Mouse (Mus musculus) lung, postnatal 0 days (tissue): ENCODE results near the gene St6gal1. TPM values are rescaled to one million over a fixed set of nuclear protein-coding genes. Genes with fewer than 3 reads are reported as not detected.

Source experiments
- ATAC-seq: fragments of 200-750 bp; cut with Nextera tagmentation; 2 replicates; pipeline ENCODE4 v1.8.0; 2017; ENCODE audit warnings: moderate library complexity
- DNase-seq: peaks from one replicate; pipeline ENCODE4 v3.0.0-alpha.2; 2016; ENCODE audit warnings: low spot score
- H3K27ac ChIP-seq: fragments of 300-500 bp; sonication (generic); 2 replicates; pipeline ENCODE4 v1.5.1; 2014; ENCODE audit warnings: antibody characterized with exemption, mild to moderate bottlenecking, low read length, mixed read lengths
- H3K27me3 ChIP-seq: fragments of 300-500 bp; sonication (generic); replicated peaks from 2 replicates; pipeline ENCODE4 v1.6.1; 2014; ENCODE audit warnings: low read length, mixed read lengths; ENCODE audit not compliant: insufficient read depth
- H3K36me3 ChIP-seq: fragments of 300-500 bp; sonication (generic); 2 replicates; pipeline ENCODE4 v1.6.1; 2014; ENCODE audit warnings: low read length, mixed read lengths; ENCODE audit not compliant: insufficient read depth
- H3K4me1 ChIP-seq: fragments of 300-500 bp; sonication (generic); 2 replicates; pipeline ENCODE4 v1.6.1; 2014; ENCODE audit warnings: antibody characterized with exemption, low read depth, low read length, mixed read lengths; ENCODE audit not compliant: insufficient read depth
- H3K4me2 ChIP-seq: fragments of 300-500 bp; sonication (generic); replicated peaks from 2 replicates; pipeline ENCODE4 v1.6.1; 2014; ENCODE audit warnings: low read depth, mild to moderate bottlenecking, low read length, moderate library complexity, mixed read lengths
- H3K4me3 ChIP-seq: fragments of 300-500 bp; sonication (generic); 2 replicates; pipeline ENCODE4 v1.5.1; 2014; ENCODE audit warnings: low read depth, low read length
- H3K9ac ChIP-seq: fragments of 300-500 bp; sonication (generic); replicated peaks from 2 replicates; pipeline ENCODE4 v1.6.1; 2014; ENCODE audit warnings: low read depth, mild to moderate bottlenecking
- H3K9me3 ChIP-seq: fragments of 300-500 bp; sonication (generic); 2 replicates; pipeline ENCODE4 v1.6.1; 2016; ENCODE audit warnings: low read length, mixed read lengths
- CTCF ChIP-seq: IDR thresholded peaks from 2 replicates; pipeline ENCODE4 v1.5.1; 2016; ENCODE audit warnings: antibody characterized with exemption, mild to moderate bottlenecking
- EP300 ChIP-seq: IDR thresholded peaks from 2 replicates; pipeline ENCODE4 v1.6.1; 2016; ENCODE audit warnings: antibody characterized with exemption, mild to moderate bottlenecking, control low read depth
- WGBS: fragments of 180-500 bp; shearing (Covaris S2); extraction: QIAGEN DNeasy Blood & Tissue Kit; methylation state at CpG from one replicate; pipeline ENCODE4 v1.1.7; 2014; 5-methylcytosine and 5-hydroxymethylcytosine counted together
- polyA plus RNA-seq: library from polyadenylated mRNA; unstranded; fragments of >200 nt; fragmentation: Nextera tagmentation; extraction: Ambion mirVana; gene quantifications from 2 replicates; pipeline ENCODE4 v1.2.1, GENCODE M21; 2015

The St6gal1 gene
- polyA plus RNA-seq, 1 experiment from 2014 or later, result 46.4 TPM

DNA sequence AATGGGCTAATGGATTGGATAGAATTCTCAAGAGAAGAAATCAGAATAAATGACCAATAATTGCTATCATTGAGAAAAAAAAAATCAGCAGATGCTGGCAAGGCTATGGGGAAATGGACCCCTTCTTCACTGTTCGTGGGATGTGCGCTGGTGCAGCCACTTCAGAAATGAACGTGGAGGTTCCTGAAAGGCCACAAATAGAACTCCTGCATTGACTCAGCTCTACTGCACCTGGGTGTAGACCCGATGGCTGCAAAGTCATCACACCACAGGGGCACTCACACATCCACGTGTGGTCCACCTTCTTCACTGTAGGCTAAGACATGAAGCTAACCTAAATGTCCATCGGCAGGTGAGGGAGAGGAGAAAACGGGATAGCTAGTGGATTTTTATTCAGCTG is 77.2 kb downstream of the St6gal1 start:
- ATAC-seq (no peak), DNase-seq (no peak)
- Histone ChIP-seq H3K36me3 (no peaks in the 10 kb centered on the region), H3K4me1 (peaks cover 9% of the 10 kb centered on the region; the same call in 1 of the 2 replicates), H3K27me3 (no peaks in the 10 kb centered on the region), H3K4me2 (no peak overlapping the region), H3K27ac (no peak overlapping the region), H3K9me3 (no peaks in the 10 kb centered on the region), H3K4me3 (no peak overlapping the region), H3K9ac (no peak overlapping the region)
- TF ChIP-seq EP300 (no peak), CTCF (no peak)
- WGBS, result 68% methylated on average over 7 of the region's 7 CpGs

DNA sequence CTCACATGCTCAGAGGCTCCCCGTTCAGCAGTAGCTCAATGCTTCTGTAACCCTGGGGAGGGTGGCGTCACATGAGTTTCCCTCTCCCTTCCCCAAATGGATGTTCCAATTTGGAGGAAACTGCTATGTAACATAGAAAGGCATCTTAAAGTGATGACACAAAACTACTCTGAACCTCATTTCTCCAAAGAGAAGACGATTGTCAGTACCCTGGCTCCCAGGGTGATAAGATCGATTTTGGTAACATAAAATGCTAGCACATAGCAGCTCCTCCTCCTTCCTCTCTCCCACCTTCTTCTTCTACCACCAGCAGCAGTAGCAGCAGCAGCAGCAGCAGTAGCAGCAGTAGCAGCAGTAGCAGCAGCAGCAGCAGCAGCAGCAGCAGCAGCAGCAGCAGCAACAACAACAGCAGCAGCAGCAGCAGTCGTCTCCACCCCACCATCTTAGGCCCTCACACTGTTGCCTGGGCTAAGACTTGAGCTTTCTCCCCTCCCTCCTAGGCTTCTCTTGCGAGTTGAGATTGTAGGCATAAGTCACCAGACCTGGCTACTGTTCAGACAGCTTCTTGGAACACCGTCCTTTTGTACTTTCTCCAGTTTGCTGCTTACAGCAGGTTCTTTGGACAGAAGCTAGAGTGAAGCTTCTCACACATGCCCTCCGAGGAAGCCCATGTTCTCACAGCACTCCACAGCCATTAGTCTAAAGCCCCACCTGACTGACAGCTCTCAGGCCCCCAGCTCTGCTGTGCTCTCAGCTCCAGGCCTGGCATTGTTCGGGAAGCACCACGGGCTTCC is 81.5 kb downstream of the St6gal1 start:
- Histone ChIP-seq H3K9me3 (no peaks in the 10 kb centered on the region), H3K9ac (no peak overlapping the region), H3K36me3 (no peaks in the 10 kb centered on the region), H3K27ac (0 out of 2 replicates have a peak overlapping the region, but pooled peaks have one; percentile 33), H3K27me3 (no peaks in the 10 kb centered on the region), H3K4me3 (no peak overlapping the region), H3K4me2 (no peak overlapping the region), H3K4me1 (peaks cover 13% of the 10 kb centered on the region; the same call in 1 of the 2 replicates)
- 33% methylated on average over 10 of the region's 10 CpGs for WGBS
- peak; percentile 64 for DNase-seq
- ATAC-seq, result peak; percentile 42
- no peak for TF ChIP-seq EP300
- no peak for TF ChIP-seq CTCF

DNA sequence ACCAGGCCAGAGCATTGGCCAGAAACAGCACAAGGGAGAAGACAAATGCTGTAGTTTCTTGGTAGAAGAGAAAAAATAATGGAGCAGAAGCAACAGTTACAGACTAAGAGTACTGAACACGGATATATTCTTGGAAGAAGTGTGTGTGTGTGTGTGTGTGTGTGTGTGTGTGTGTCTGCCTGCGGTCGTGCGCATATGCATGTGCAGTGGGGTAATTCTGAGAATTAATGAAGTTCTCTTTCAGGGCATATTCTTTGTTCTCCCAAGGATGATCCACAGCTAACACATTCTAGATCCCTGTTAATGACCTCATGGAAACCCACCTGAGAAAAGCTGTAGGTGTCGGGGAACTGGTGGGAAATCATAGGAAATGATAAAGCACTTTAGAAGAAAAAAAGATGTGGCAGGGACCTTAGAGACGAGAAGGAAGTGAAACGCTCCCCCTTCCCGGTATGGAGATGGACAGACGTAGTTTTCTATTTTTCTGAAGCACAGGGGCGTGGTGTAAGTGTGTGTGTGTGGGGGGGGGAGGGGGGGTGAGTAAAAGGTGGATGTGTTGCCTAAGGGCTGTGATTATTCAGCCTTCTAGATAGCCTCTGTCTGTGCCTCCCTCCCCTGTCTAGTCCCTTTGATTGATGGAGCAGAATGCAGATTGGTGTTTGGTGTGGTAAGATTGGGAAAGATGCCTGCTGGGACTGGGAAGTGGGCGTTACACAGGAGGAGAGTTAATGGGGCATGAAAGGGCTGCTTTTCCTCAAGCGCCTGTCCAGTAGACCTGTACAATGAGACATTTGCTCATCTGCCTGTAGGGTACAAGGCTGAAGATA is 82.8 kb downstream of the St6gal1 start:
- H3K27ac ChIP-seq, result no peak overlapping the region
- no peaks in the 10 kb centered on the region for H3K9me3 ChIP-seq
- H3K36me3 ChIP-seq, result no peaks in the 10 kb centered on the region
- H3K27me3 ChIP-seq, result no peaks in the 10 kb centered on the region
- no peak overlapping the region for H3K9ac ChIP-seq
- no peak for DNase-seq
- TF ChIP-seq CTCF (no peak), EP300 (no peak)
- peak; percentile 45 for ATAC-seq
- WGBS, result 65% methylated on average over 12 of the region's 12 CpGs
- no peak overlapping the region for H3K4me2 ChIP-seq
- peaks cover 13% of the 10 kb centered on the region; the same call in 1 of the 2 replicates for H3K4me1 ChIP-seq
- H3K4me3 ChIP-seq, result no peak overlapping the region

DNA sequence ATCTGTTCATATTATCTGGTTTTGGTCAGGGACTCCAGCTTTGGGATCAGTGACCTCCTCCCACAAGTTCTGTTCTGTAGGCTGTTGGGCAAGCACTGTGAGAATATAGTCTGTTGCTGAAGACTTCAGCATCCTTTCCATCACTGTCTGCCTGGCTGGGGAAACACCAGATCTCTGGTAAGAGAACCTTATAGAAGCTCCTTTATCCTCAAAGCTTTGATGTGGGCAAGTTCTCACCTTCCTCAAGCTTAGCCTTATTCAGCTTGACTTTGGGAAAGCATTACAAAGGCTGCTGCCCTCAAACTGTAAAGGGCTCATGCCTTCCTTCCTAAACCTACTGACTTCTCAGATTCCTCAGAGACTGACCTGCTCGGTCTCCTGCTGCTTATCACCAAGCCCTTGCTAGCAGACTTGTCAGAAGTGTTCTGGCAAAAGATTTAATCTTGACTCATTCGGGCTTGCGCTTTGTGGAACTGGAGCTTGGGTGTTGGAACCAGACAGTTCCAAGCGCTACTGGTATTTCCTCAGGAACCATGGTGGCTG is 83.5 kb downstream of the St6gal1 start:
- TF ChIP-seq EP300 (no peak), CTCF (no peak)
- 48% methylated on average over 4 of the region's 4 CpGs for WGBS
- no peaks in the 10 kb centered on the region for H3K9me3 ChIP-seq
- DNase-seq (no peak), ATAC-seq (peak; percentile 42)
- no peak overlapping the region for H3K4me3 ChIP-seq
- H3K4me1 ChIP-seq, result peaks cover 13% of the 10 kb centered on the region; the same call in 1 of the 2 replicates
- H3K4me2 ChIP-seq, result no peak overlapping the region
- H3K27ac ChIP-seq, result peak overlapping the region; percentile 20; the same call in 1 of the 2 replicates
- no peaks in the 10 kb centered on the region for H3K27me3 ChIP-seq
- no peaks in the 10 kb centered on the region for H3K36me3 ChIP-seq
- no peak overlapping the region for H3K9ac ChIP-seq

DNA sequence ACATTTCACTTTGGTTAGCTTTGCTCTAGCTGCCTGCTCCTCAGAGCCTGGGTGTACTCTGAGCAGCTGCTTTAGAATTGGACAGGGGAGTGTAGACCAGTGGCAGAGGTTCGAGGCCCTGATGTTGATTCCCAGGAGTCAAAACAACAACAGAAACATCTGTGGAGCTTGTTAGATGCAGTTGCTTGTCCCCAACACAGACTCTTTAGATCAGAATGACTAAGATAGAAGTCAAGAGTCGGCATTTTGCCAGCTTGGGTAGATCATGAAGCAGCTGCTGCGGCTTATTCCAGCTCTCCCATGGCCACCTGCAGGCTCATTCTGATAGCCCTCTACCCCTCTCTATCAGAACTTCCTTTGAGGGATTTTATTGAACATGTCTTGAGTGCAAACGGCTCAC is 84.5 kb downstream of the St6gal1 start:
- WGBS, result 72% methylated on average over 4 of the region's 4 CpGs
- Histone ChIP-seq H3K4me3 (no peak overlapping the region), H3K9me3 (no peaks in the 10 kb centered on the region), H3K27ac (no peak overlapping the region), H3K36me3 (no peaks in the 10 kb centered on the region), H3K9ac (no peak overlapping the region), H3K4me1 (peaks cover 13% of the 10 kb centered on the region; the same call in 1 of the 2 replicates), H3K27me3 (no peaks in the 10 kb centered on the region), H3K4me2 (no peak overlapping the region)
- no peak for ATAC-seq
- no peak for DNase-seq
- no peak for TF ChIP-seq EP300
- TF ChIP-seq CTCF, result no peak

DNA sequence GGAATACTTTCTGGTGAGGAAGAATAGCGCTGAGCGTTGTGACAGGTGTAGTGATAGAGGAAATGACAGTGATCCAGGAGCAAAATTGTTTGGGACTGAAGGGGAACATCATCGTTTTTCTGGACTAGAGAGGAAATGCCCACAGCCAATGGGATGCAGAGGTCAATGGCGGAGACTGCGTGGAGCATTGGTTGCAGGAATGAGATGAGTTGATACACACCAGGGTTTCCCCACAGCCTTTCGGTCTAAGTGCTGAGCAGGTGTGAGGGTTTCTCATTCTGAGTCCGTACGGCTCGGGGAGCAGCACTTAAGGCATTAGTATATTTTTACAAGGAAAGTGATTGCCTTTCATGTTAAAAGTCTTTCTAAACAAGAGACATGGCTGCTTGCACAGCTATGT is 88.1 kb downstream of the St6gal1 start:
- H3K36me3 ChIP-seq, result no peaks in the 10 kb centered on the region
- ATAC-seq (no peak), DNase-seq (no peak)
- H3K4me2 ChIP-seq, result no peak overlapping the region
- H3K9me3 ChIP-seq, result no peaks in the 10 kb centered on the region
- H3K9ac ChIP-seq, result no peak overlapping the region
- TF ChIP-seq CTCF, result no peak
- TF ChIP-seq EP300, result no peak
- no peak overlapping the region for H3K27ac ChIP-seq
- 86% methylated on average over 9 of the region's 9 CpGs for WGBS
- H3K4me1 ChIP-seq, result peaks cover 13% of the 10 kb centered on the region; the same call in 1 of the 2 replicates
- H3K27me3 ChIP-seq, result no peaks in the 10 kb centered on the region
- H3K4me3 ChIP-seq, result no peak overlapping the region
